Mouse (Mus musculus): ENCODE results near the gene Tanc1. TPM values are rescaled to one million over a fixed set of nuclear protein-coding genes. Genes with fewer than 3 reads are reported as not detected.

Tanc1 gene
- polyA plus RNA-seq, 1 experiment from 2014 or later = 5.5 TPM

- Histone ChIP-seq H3K36me3 (no peaks in the 10 kb centered on the region), H3K4me2 (replicated peaks) (no peak overlapping the region), H3K9ac (replicated peaks) (no peak overlapping the region), H3K4me3 (replicated peaks) (no peak overlapping the region), H3K9me3 (no peaks in the 10 kb centered on the region), H3K4me1 (replicated peaks) (no peaks in the 10 kb centered on the region; the same call in 1 of the 2 replicates), H3K27me3 (no peaks in the 10 kb centered on the region), H3K27ac (no peak overlapping the region)
- WGBS = 72% methylated on average over 6 of the region's 6 CpGs
- ATAC-seq = no peak
Measured at GRCm38 (mm10) chr2:59676442-59676841, 64.6 kb downstream of the Tanc1 start.

GRCm38 (mm10) chr2:59679424-59680020, 67.7 kb downstream of the Tanc1 start:
- Histone ChIP-seq H3K9ac (replicated peaks) (no peak overlapping the region), H3K4me1 (replicated peaks) (no peaks in the 10 kb centered on the region; the same call in 1 of the 2 replicates), H3K36me3 (no peaks in the 10 kb centered on the region), H3K9me3 (no peaks in the 10 kb centered on the region), H3K4me3 (replicated peaks) (no peak overlapping the region), H3K27me3 (no peaks in the 10 kb centered on the region), H3K4me2 (replicated peaks) (no peak overlapping the region), H3K27ac (no peak overlapping the region)
- 87% methylated on average over 10 of the region's 10 CpGs for WGBS
- no peak for ATAC-seq

GRCm38 (mm10) chr2:59680736-59681135, 68.9 kb downstream of the Tanc1 start:
- Histone ChIP-seq H3K4me1 (replicated peaks) (no peaks in the 10 kb centered on the region), H3K9me3 (no peaks in the 10 kb centered on the region), H3K27me3 (no peaks in the 10 kb centered on the region), H3K36me3 (no peaks in the 10 kb centered on the region), H3K9ac (replicated peaks) (no peak overlapping the region), H3K4me3 (replicated peaks) (no peak overlapping the region), H3K4me2 (replicated peaks) (no peak overlapping the region), H3K27ac (no peak overlapping the region)
- 90% methylated on average over 5 of the region's 5 CpGs for WGBS
- no peak for ATAC-seq

DNA sequence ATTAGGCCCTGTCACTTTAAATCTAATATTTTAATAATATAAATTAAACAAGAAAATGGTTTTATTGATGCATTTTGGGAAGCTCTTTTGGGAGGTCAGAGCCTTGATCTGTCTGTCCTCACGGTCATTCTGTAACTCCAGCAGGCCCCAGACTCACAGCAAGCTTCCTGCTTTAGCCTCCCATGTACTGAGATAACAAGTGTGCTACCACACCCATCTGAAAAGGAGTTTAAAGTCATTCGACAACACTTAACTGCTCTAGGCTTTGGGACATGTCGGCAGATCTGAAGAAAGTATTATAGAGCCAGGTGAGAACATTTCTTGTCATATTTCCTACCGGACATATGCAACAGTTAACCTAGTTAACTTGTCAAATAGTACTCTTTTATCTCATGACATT, 69.3 kb downstream of the Tanc1 start:
- Histone ChIP-seq H3K4me3 (replicated peaks) (no peak overlapping the region), H3K4me2 (replicated peaks) (no peak overlapping the region), H3K4me1 (replicated peaks) (no peaks in the 10 kb centered on the region), H3K36me3 (no peaks in the 10 kb centered on the region), H3K27me3 (no peaks in the 10 kb centered on the region), H3K9ac (replicated peaks) (no peak overlapping the region), H3K27ac (no peak overlapping the region), H3K9me3 (no peaks in the 10 kb centered on the region)
- 93% methylated on average over 4 of the region's 4 CpGs for WGBS
- no peak for ATAC-seq

DNA sequence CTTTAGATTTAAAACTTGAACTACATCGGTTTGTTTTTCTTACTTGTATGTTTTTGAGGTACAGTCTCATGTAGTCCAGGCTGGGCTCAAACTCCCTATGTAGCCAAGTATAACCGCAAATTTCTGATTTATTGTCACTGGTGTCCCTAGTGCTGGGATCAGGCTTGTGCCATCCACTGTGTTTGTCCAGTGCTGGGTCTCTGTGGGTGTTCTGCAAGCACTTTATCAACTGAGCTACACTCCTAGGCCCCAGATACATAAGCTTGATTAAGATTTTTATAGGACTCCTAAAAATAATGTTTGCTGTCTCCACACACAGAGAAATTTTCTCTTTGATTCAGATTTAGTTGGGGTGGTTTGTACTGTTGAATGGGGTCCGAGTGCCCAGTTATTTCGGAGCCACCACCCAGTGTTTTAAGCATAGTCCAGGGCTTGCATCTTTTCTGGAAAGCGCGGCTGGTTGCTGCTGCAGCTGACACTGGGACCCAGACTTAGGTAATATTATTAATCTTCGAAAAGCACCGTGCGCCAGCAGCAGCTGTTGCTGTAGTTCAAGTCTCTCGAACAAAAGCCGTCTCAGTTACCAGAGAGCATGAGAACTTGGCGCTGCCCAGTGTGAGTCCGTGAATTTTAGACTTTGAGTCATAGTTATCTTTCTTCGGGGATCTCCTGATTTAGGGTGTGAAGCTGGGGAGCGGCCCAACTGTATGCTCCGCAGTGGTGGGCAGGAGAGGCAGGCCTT, 73.2 kb downstream of the Tanc1 start:
- Histone ChIP-seq H3K4me1 (replicated peaks) (no peaks in the 10 kb centered on the region), H3K4me2 (replicated peaks) (no peak overlapping the region), H3K36me3 (no peaks in the 10 kb centered on the region), H3K4me3 (replicated peaks) (no peak overlapping the region), H3K27me3 (no peaks in the 10 kb centered on the region), H3K9me3 (no peaks in the 10 kb centered on the region), H3K27ac (no peak overlapping the region), H3K9ac (replicated peaks) (no peak overlapping the region)
- 86% methylated on average over 16 of the region's 16 CpGs for WGBS
- ATAC-seq = no peak

GRCm38 (mm10) chr2:59685606-59685950, 73.7 kb downstream of the Tanc1 start:
- 98% methylated on average over 4 of the region's 4 CpGs for WGBS
- no peak overlapping the region for H3K27ac ChIP-seq
- ATAC-seq = no peak
- H3K4me2 ChIP-seq (replicated peaks) = no peak overlapping the region
- no peak overlapping the region for H3K4me3 ChIP-seq (replicated peaks)
- no peak overlapping the region for H3K9ac ChIP-seq (replicated peaks)
- H3K4me1 ChIP-seq (replicated peaks) = no peaks in the 10 kb centered on the region
- no peaks in the 10 kb centered on the region for H3K9me3 ChIP-seq
- H3K27me3 ChIP-seq = no peaks in the 10 kb centered on the region
- no peaks in the 10 kb centered on the region for H3K36me3 ChIP-seq

- no peak for ATAC-seq
- 54% methylated on average over 16 of the region's 16 CpGs for WGBS
Measured at GRCm38 (mm10) chr2:59688261-59689104, 76.6 kb downstream of the Tanc1 start.

DNA sequence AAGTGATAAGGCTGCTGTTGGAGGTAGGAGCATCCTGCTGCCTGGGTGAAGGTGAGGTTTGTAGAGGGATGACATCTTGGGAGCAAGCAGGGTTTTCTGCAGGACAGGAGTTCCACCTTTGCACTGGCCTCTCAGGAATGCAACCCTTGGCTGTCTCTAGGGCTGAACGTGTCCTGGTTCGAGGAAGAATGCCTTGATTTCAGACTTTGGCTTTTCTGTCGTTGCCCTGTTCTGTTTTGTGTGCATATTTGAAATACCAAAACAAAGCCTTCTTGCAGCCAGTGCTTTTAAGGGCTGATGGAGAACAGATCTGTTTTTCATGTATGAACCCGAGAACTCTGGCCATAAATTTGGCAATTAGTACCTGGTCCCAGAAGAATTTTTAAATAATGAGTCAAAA, 79.3 kb downstream of the Tanc1 start:
- no peak overlapping the region for H3K4me3 ChIP-seq (replicated peaks)
- no peak overlapping the region for H3K27ac ChIP-seq
- 76% methylated on average over 4 of the region's 4 CpGs for WGBS
- H3K9ac ChIP-seq (replicated peaks) = no peak overlapping the region
- no peaks in the 10 kb centered on the region for H3K4me1 ChIP-seq (replicated peaks)
- no peaks in the 10 kb centered on the region for H3K27me3 ChIP-seq
- ATAC-seq = no peak
- no peaks in the 10 kb centered on the region for H3K9me3 ChIP-seq
- H3K4me2 ChIP-seq (replicated peaks) = no peak overlapping the region
- H3K36me3 ChIP-seq = no peaks in the 10 kb centered on the region

More at GRCm38 (mm10) chr2:59688261-59689104, 76.6 kb downstream of the Tanc1 start:
- no peak overlapping the region for H3K9ac ChIP-seq (replicated peaks)
- H3K4me3 ChIP-seq (replicated peaks) = no peak overlapping the region
- H3K27me3 ChIP-seq = no peaks in the 10 kb centered on the region
- H3K36me3 ChIP-seq = no peaks in the 10 kb centered on the region
- no peak overlapping the region for H3K27ac ChIP-seq
- H3K4me2 ChIP-seq (replicated peaks) = no peak overlapping the region
- H3K4me1 ChIP-seq (replicated peaks) = no peaks in the 10 kb centered on the region
- H3K9me3 ChIP-seq = no peaks in the 10 kb centered on the region

DNA sequence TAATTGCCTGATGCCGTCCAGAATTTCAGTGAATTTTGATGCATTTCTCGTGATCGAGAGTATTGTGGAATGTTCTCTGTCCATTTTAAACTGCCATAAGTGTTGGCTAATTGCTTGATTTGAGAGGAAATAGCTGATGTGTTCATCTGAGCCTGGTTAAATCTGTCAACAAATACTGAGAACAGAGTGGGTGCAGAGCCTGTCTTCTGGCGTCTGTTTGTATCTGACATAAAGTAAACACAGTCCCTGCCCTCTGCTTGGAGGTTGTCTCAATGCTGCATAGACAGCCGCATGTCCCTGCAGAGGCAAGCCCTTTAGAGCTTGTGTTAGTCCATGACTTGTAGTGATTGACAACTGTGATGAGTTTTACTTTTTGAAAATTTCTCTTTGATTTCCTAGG, 81.6 kb downstream of the Tanc1 start:
- Histone ChIP-seq H3K4me3 (replicated peaks) (no peak overlapping the region), H3K4me1 (replicated peaks) (peaks cover 13% of the 10 kb centered on the region), H3K9ac (replicated peaks) (no peak overlapping the region), H3K36me3 (no peaks in the 10 kb centered on the region), H3K27ac (no peak overlapping the region), H3K27me3 (no peaks in the 10 kb centered on the region), H3K4me2 (replicated peaks) (no peak overlapping the region), H3K9me3 (no peaks in the 10 kb centered on the region)
- 85% methylated on average over 5 of the region's 5 CpGs for WGBS
- no peak for ATAC-seq

DNA sequence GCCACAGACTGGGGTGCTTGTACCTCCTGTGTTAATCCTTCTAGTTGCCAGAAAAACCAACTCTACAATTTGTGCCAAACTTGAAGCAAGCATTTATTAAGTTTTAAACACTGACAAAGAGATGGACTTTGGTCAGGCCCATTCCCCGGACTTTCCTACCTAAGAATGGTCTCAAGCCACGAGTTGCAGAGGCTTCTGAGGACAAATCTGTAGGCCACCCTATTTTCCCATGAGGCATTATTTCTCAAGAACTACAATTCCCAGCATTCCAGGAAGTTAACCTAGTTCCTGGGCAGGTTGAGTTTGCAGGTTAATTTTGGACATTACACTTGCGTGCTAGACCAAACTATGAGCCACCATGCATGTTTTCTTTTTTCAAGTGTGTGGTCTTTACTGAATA, 85.3 kb downstream of the Tanc1 start:
- ATAC-seq = no peak
- H3K27ac ChIP-seq = no peak overlapping the region
- H3K4me3 ChIP-seq (replicated peaks) = no peak overlapping the region
- no peak overlapping the region for H3K9ac ChIP-seq (replicated peaks)
- H3K4me2 ChIP-seq (replicated peaks) = no peak overlapping the region
- no peaks in the 10 kb centered on the region for H3K9me3 ChIP-seq
- peaks cover 19% of the 10 kb centered on the region for H3K4me1 ChIP-seq (replicated peaks)
- H3K36me3 ChIP-seq = no peaks in the 10 kb centered on the region
- 80% methylated on average over 3 of the region's 3 CpGs for WGBS
- H3K27me3 ChIP-seq = no peaks in the 10 kb centered on the region

GRCm38 (mm10) chr2:59697722-59698634, 86.1 kb downstream of the Tanc1 start:
- 2% methylated on average over 16 of the region's 16 CpGs for whole genome bisulfite sequencing
- peaks cover 19% of the 10 kb centered on the region for H3K4me1 ChIP-seq (replicated peaks)
- peak overlapping the region; percentile 49 for H3K4me2 ChIP-seq (replicated peaks)
- no peak overlapping the region for H3K27ac ChIP-seq
- H3K9me3 ChIP-seq = no peaks in the 10 kb centered on the region
- H3K27me3 ChIP-seq = no peaks in the 10 kb centered on the region
- H3K4me3 ChIP-seq (replicated peaks) = peak overlapping the region; percentile 3; the same call in 1 of the 2 replicates
- ATAC-seq = peak; percentile 90
- H3K36me3 ChIP-seq = no peaks in the 10 kb centered on the region
- H3K9ac ChIP-seq (replicated peaks) = 0 out of 2 replicates have a peak overlapping the region, but pooled peaks have one; percentile 1
